Mouse (Mus musculus) lung, postnatal 0 days (tissue): Measurements from ENCODE around the gene Cdan1.

Experiments used
- CTCF ChIP-seq: IDR thresholded peaks from 2 replicates; pipeline ENCODE4 v1.5.1; 2016; ENCODE audit warnings: antibody characterized with exemption, mild to moderate bottlenecking
- EP300 ChIP-seq: IDR thresholded peaks from 2 replicates; pipeline ENCODE4 v1.6.1; 2016; ENCODE audit warnings: antibody characterized with exemption, mild to moderate bottlenecking, control low read depth

- no peak for TF ChIP-seq CTCF
- TF ChIP-seq EP300 = no peak
These were observed 125.8 kb downstream of the Cdan1 start for GRCm38 (mm10) chr2:120724176-120724575.
